Mouse (Mus musculus): Measurements from ENCODE around the gene Foxd1. TPM values are rescaled to one million over a fixed set of nuclear protein-coding genes. Genes with fewer than 3 reads are reported as not detected.

Gene Foxd1
- total RNA-seq (2021) = 1 to 10 TPM in 1 of 2 experiments, under 1 TPM in 1; 0.71 to 1.0 TPM

- no peak for DNase-seq (ENCODE audit: extremely low spot score in 1 of 2, low spot score in 1 of 2)
Observed at GRCm38 (mm10) chr13:98354090-98354801, at the start of gene Foxd1. Gene Foxd1, plus strand, starts transcription at chr13:98354242.

GRCm38 (mm10) chr13:98305257-98305656, 48.8 kb upstream of the Foxd1 start:
- DNase-seq (ENCODE audit: extremely low spot score in 1 of 2, low spot score in 1 of 2) = no peak

GRCm38 (mm10) chr13:98306393-98306792, 47.6 kb upstream of the Foxd1 start:
- DNase-seq (ENCODE audit: extremely low spot score in 1 of 2, low spot score in 1 of 2) = no peak

- no peak for DNase-seq (ENCODE audit: extremely low spot score in 1 of 2, low spot score in 1 of 2)
Observed at GRCm38 (mm10) chr13:98306852-98307475, 47.1 kb upstream of the Foxd1 start.

GRCm38 (mm10) chr13:98308004-98308403, 46.0 kb upstream of the Foxd1 start:
- DNase-seq (ENCODE audit: extremely low spot score in 1 of 2, low spot score in 1 of 2) = no peak

- no peak for DNase-seq (ENCODE audit: extremely low spot score in 1 of 2, low spot score in 1 of 2)
Observed at GRCm38 (mm10) chr13:98308724-98309123, 45.3 kb upstream of the Foxd1 start.

DNA sequence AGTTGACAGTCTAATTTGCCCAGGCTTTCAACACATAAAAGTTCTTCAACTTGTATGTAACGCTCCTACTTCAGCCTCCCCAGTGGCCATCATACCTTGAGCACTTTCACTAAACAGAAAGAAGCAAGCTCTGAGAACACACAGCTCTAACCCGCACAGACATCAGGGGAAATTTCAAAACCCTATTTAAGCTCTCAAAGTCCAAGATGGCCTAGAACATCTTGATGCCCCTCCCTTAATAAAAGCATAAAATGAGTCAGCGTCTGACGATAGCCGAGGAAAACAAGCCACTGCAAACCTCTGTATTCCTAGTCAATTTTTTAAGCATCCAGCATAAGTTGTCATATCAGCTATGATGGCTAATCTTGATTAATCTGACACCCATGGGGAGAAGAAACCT, 42.4 kb upstream of the Foxd1 start:
- DNase-seq (ENCODE audit: extremely low spot score in 1 of 2, low spot score in 1 of 2) = no peak

DNA sequence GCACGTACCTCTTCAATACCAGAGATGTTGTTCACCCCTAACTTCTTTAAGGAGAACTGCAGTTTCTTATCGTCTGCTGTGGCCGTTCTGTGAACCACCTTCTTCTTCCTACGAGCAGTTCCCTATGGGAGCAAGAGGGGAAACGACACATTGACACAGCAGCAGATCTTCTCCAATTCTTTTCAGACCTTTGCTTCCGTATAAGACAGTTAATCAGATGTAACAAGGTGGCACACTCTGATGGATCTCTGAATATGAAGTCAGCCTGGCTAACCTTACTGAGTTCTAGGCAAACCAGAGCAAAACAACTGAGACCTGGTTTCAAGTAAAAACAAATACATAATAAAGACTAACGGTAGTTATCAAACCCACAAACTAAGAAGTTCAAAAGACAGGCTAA, 40.4 kb upstream of the Foxd1 start:
- DNase-seq (ENCODE audit: extremely low spot score in 1 of 2, low spot score in 1 of 2) = no peak

GRCm38 (mm10) chr13:98315124-98315523, 38.9 kb upstream of the Foxd1 start:
- no peak for DNase-seq (ENCODE audit: extremely low spot score in 1 of 2, low spot score in 1 of 2)

DNA sequence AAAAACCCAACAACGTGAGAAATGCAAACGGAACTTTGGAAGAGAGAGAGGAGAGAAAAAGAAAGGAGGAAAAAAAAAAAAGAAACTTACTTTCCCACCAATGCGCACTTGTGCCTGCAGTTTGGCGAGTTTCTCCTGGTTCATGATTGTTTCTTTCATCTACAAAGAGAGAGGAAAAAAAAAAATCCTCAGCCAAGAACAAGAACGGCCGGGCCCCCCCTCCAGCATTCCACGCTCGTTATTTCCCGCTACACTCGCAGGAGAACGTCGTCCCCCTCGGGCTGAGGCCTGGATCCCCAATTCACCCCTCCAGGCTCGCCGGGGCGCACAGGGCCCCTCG, 37.9 kb upstream of the Foxd1 start:
- no peak for DNase-seq (ENCODE audit: extremely low spot score in 1 of 2, low spot score in 1 of 2)

DNA sequence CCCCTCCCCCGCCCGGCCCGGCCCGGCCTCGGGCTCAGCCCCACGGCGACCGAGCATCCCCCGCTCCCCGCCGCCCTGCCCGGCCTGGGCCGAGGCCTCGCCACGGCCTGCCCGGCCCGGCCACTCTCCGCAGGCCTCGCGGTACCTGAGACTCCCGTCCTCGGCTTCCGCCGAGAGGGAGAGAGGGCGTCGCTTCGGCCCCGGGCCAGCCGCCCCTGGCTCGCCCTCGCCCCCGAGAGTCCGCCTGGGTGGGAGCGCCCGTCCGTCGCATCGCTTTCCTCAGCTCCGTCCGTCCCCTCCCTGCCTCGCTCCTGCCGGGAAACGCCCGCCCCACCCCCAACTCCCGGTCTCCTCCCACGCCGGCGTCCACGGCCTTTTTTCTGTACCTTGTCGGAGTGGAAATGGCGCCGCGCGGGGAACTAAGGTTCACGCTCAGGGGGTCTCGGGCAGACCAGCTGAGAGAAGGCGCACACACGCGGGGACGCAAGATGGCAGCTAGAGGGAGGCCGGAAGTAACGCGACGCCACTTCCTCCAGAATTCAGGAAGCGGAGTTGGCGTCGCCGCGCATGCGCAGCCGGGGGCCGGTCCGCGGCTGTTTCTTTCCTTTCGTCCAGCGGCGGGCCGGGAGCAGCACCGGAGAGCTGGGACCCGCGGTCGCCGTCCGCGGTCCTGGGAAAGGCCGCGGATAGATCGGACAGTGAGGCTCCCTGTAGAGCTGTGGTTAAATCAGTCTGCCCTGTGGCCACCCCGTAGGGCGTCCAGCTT, 37.4 kb upstream of the Foxd1 start, which contains the start of gene Btf3:
Btf3 (minus strand) TSS at position 527 of the 766 bp plus-strand sequence.
- peak; percentile 92 for DNase-seq (ENCODE audit: extremely low spot score in 1 of 2, low spot score in 1 of 2)

- DNase-seq (ENCODE audit: extremely low spot score in 1 of 2, low spot score in 1 of 2) = no peak
Observed at GRCm38 (mm10) chr13:98317246-98317677, 36.8 kb upstream of the Foxd1 start.

DNA sequence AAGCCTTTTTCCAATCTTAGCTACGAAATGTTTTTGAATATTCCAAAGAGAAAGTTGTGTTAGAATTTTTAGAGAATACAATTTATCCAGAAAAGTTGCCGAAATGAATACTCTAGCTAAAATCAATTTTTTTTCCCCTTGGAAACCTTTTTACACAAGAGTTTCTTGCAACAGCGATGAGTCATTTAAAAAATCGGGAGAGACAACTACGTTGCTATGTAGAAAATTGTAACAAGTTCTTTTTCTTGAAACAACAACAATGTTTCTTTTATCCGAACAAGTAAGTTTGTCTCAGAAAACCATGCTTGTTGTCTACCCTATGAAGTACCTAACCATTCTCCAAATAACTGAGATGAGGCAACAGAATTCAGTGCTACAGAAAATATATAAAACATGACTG, 36.1 kb upstream of the Foxd1 start:
- DNase-seq (ENCODE audit: extremely low spot score in 1 of 2, low spot score in 1 of 2) = no peak

DNA sequence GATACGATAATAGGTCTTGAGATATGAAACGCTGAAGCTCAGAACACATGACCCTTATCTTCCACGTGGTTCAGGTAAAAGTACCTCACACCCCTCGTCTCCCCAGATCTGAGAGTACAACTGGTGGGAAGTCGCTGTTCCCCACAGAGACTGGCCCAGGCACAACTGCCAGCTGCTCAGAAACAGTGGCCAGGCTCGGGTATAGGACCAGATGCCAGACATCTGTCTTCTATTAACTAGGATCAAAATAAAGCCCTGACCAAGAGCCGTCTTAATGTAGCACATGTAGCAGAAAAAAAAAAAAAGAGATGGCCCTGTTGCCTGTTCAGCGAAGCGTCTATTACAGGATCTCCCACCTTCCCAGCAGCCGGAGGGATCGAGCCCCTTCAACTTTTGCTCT, 29.0 kb upstream of the Foxd1 start:
- no peak for DNase-seq (ENCODE audit: extremely low spot score in 1 of 2, low spot score in 1 of 2)

DNA sequence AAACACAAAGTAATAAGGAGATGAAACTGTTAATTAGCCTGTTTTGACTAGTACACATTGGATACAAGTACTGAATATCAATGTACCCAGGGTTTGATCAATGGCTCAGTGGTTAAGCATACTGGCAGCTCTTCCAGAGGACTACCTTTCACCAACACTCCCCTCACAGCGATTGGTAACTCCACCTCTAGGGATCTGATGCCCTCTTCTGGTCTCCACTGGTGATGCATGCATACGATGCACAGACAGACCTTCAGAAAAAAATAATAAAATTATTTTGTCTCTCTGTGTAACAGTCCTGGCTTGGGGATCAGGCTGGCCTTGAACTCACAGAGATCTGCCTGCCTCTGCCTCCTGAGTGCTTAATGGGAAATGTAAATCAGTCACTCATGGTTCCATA, 21.9 kb upstream of the Foxd1 start:
- DNase-seq (ENCODE audit: extremely low spot score in 1 of 2, low spot score in 1 of 2) = peak in 1 of 2 experiments; percentile 49

- no peak for DNase-seq (ENCODE audit: extremely low spot score in 1 of 2, low spot score in 1 of 2)
Observed at GRCm38 (mm10) chr13:98336205-98336604, 17.8 kb upstream of the Foxd1 start.

- no peak for DNase-seq (ENCODE audit: extremely low spot score in 1 of 2, low spot score in 1 of 2)
Observed at GRCm38 (mm10) chr13:98340506-98340905, 13.5 kb upstream of the Foxd1 start.

GRCm38 (mm10) chr13:98349491-98349890, 4.6 kb upstream of the Foxd1 start:
- no peak for DNase-seq (ENCODE audit: extremely low spot score in 1 of 2, low spot score in 1 of 2)

- no peak for DNase-seq (ENCODE audit: extremely low spot score in 1 of 2, low spot score in 1 of 2)
Observed at GRCm38 (mm10) chr13:98351527-98351926, 2.5 kb upstream of the Foxd1 start.

- DNase-seq (ENCODE audit: extremely low spot score in 1 of 2, low spot score in 1 of 2) = no peak
Observed at GRCm38 (mm10) chr13:98352381-98352975, 1.6 kb upstream of the Foxd1 start.

- DNase-seq (ENCODE audit: extremely low spot score in 1 of 2, low spot score in 1 of 2) = no peak
Observed at GRCm38 (mm10) chr13:98353709-98354089, 343 bp upstream of the Foxd1 start.
